Mouse (Mus musculus) stomach, embryonic 15.5 days (tissue): ENCODE measurements at regions not wholly inside any gene's neighbourhood (a gene's known extent, or its start where the extent isn't known, plus 50 kb on each side); places are given as distances from the start of the nearest gene placed in this dataset.

Experiments
- ATAC-seq: fragments of 200-750 bp; cut with Nextera tagmentation; 2 replicates; pipeline ENCODE4 v1.8.0; 2017; ENCODE audit warnings: low read depth, moderate number of reproducible peaks, moderate TSS enrichment; ENCODE audit not compliant: insufficient read depth, low FRiP score
- H3K27ac ChIP-seq: fragments of 300-500 bp; sonication (generic); 2 replicates; pipeline ENCODE4 v1.5.1; 2015; ENCODE audit warnings: mild to moderate bottlenecking, inconsistent platforms
- H3K27me3 ChIP-seq: fragments of 300-500 bp; sonication (generic); replicated peaks from 2 replicates; pipeline ENCODE4 v1.6.1; 2015; ENCODE audit warnings: inconsistent platforms
- H3K36me3 ChIP-seq: fragments of 300-500 bp; sonication (generic); 2 replicates; pipeline ENCODE4 v1.6.1; 2015; ENCODE audit warnings: inconsistent platforms
- H3K4me1 ChIP-seq: fragments of 300-500 bp; sonication (generic); 2 replicates; pipeline ENCODE4 v1.6.1; 2015; ENCODE audit warnings: inconsistent platforms
- H3K4me2 ChIP-seq: fragments of 300-500 bp; sonication (generic); 2 replicates; pipeline ENCODE4 v1.6.1; 2015; ENCODE audit warnings: mild to moderate bottlenecking, inconsistent platforms
- H3K4me3 ChIP-seq: fragments of 300-500 bp; sonication (generic); replicated peaks from 2 replicates; pipeline ENCODE4 v1.5.1; 2015; ENCODE audit warnings: inconsistent platforms
- H3K9ac ChIP-seq: fragments of 300-500 bp; sonication (generic); 2 replicates; pipeline ENCODE4 v1.6.1; 2015; ENCODE audit warnings: inconsistent platforms
- H3K9me3 ChIP-seq: fragments of 300-500 bp; sonication (generic); 2 replicates; pipeline ENCODE4 v1.6.1; 2016; ENCODE audit warnings: inconsistent platforms
- WGBS: fragments of 180-500 bp; shearing (Covaris S2); methylation state at CpG from one replicate; pipeline ENCODE4 v1.1.7; 2015; 5-methylcytosine and 5-hydroxymethylcytosine counted together

GRCm38 (mm10) chr8:11909146-11909545 is 68.9 kb downstream of the Tex29 start:
- Histone ChIP-seq H3K4me3 (no peak overlapping the region), H3K9ac (no peak overlapping the region), H3K9me3 (no peaks in the 10 kb centered on the region), H3K4me1 (no peaks in the 10 kb centered on the region), H3K27ac (no peak overlapping the region), H3K27me3 (no peaks in the 10 kb centered on the region), H3K36me3 (no peaks in the 10 kb centered on the region), H3K4me2 (no peak overlapping the region)
- no peak for ATAC-seq
- 65% methylated on average over 3 of the region's 3 CpGs for WGBS

GRCm38 (mm10) chr8:11911639-11912450 is 71.6 kb downstream of the Tex29 start:
- Histone ChIP-seq H3K27me3 (no peaks in the 10 kb centered on the region), H3K4me3 (no peak overlapping the region), H3K4me1 (peaks cover 8% of the 10 kb centered on the region; the same call in 1 of the 2 replicates), H3K9me3 (no peaks in the 10 kb centered on the region), H3K4me2 (no peak overlapping the region), H3K36me3 (no peaks in the 10 kb centered on the region), H3K9ac (no peak overlapping the region), H3K27ac (no peak overlapping the region)
- ATAC-seq = no peak
- WGBS = 61% methylated on average over 18 of the region's 18 CpGs

GRCm38 (mm10) chr8:11912451-11913128 is 72.3 kb downstream of the Tex29 start:
- WGBS = 71% methylated on average over 17 of the region's 17 CpGs
- H3K4me3 ChIP-seq = no peak overlapping the region; the same call in 1 of the 2 replicates
- H3K4me2 ChIP-seq = no peak overlapping the region
- H3K9me3 ChIP-seq = no peaks in the 10 kb centered on the region
- peaks cover 8% of the 10 kb centered on the region; the same call in 1 of the 2 replicates for H3K4me1 ChIP-seq
- no peaks in the 10 kb centered on the region for H3K27me3 ChIP-seq
- ATAC-seq = no peak
- H3K27ac ChIP-seq = no peak overlapping the region
- no peak overlapping the region for H3K9ac ChIP-seq
- no peaks in the 10 kb centered on the region for H3K36me3 ChIP-seq

GRCm38 (mm10) chr8:11913129-11913900 is 73.0 kb downstream of the Tex29 start:
- Histone ChIP-seq H3K27me3 (no peaks in the 10 kb centered on the region), H3K36me3 (no peaks in the 10 kb centered on the region), H3K9me3 (no peaks in the 10 kb centered on the region), H3K27ac (no peak overlapping the region; the same call in 1 of the 2 replicates), H3K4me1 (peaks cover 8% of the 10 kb centered on the region; the same call in 1 of the 2 replicates), H3K4me2 (no peak overlapping the region), H3K4me3 (no peak overlapping the region; the same call in 1 of the 2 replicates), H3K9ac (no peak overlapping the region)
- ATAC-seq = no peak
- WGBS = 62% methylated on average over 12 of the region's 12 CpGs

- Histone ChIP-seq H3K4me1 (peaks cover 8% of the 10 kb centered on the region; the same call in 1 of the 2 replicates), H3K27ac (no peak overlapping the region), H3K9ac (no peak overlapping the region), H3K4me2 (0 out of 2 replicates have a peak overlapping the region, but pooled peaks have one; percentile 46), H3K4me3 (no peak overlapping the region), H3K9me3 (no peaks in the 10 kb centered on the region), H3K27me3 (no peaks in the 10 kb centered on the region), H3K36me3 (no peaks in the 10 kb centered on the region)
- 57% methylated on average over 7 of the region's 7 CpGs for WGBS
- ATAC-seq = no peak
These were observed 73.9 kb downstream of the Tex29 start for GRCm38 (mm10) chr8:11914131-11914530.

GRCm38 (mm10) chr8:11914681-11915474 is 74.6 kb downstream of the Tex29 start:
- ATAC-seq = peak; percentile 70
- peak overlapping the region; percentile 46 for H3K4me2 ChIP-seq
- no peak overlapping the region for H3K9ac ChIP-seq
- H3K27ac ChIP-seq = peak overlapping the region; percentile 84
- H3K4me3 ChIP-seq = peak overlapping the region; percentile 16
- 37% methylated on average over 19 of the region's 19 CpGs for WGBS
- no peaks in the 10 kb centered on the region for H3K27me3 ChIP-seq
- no peaks in the 10 kb centered on the region for H3K9me3 ChIP-seq
- peaks cover 8% of the 10 kb centered on the region; the same call in 1 of the 2 replicates for H3K4me1 ChIP-seq
- no peaks in the 10 kb centered on the region for H3K36me3 ChIP-seq

GRCm38 (mm10) chr8:11915721-11916120 is 75.4 kb downstream of the Tex29 start:
- ATAC-seq = no peak
- no peaks in the 10 kb centered on the region for H3K9me3 ChIP-seq
- H3K9ac ChIP-seq = no peak overlapping the region
- H3K27ac ChIP-seq = peak overlapping the region; percentile 84; the same call in 1 of the 2 replicates
- H3K4me3 ChIP-seq = no peak overlapping the region
- peak overlapping the region; percentile 46; the same call in 1 of the 2 replicates for H3K4me2 ChIP-seq
- H3K36me3 ChIP-seq = no peaks in the 10 kb centered on the region
- peaks cover 8% of the 10 kb centered on the region; the same call in 1 of the 2 replicates for H3K4me1 ChIP-seq
- WGBS = 88% methylated on average over 11 of the region's 11 CpGs
- no peaks in the 10 kb centered on the region for H3K27me3 ChIP-seq

GRCm38 (mm10) chr8:11919876-11920275 is 79.6 kb downstream of the Tex29 start:
- H3K9ac ChIP-seq = no peak overlapping the region
- H3K27me3 ChIP-seq = no peaks in the 10 kb centered on the region
- H3K36me3 ChIP-seq = no peaks in the 10 kb centered on the region
- no peak overlapping the region for H3K4me3 ChIP-seq
- no peaks in the 10 kb centered on the region for H3K9me3 ChIP-seq
- no peak overlapping the region for H3K27ac ChIP-seq
- no peak for ATAC-seq
- peaks cover 8% of the 10 kb centered on the region; the same call in 1 of the 2 replicates for H3K4me1 ChIP-seq
- WGBS = 84% methylated on average over 2 of the region's 2 CpGs
- no peak overlapping the region for H3K4me2 ChIP-seq

- Histone ChIP-seq H3K4me2 (no peak overlapping the region), H3K4me3 (no peak overlapping the region), H3K9me3 (no peaks in the 10 kb centered on the region), H3K27me3 (no peaks in the 10 kb centered on the region), H3K9ac (no peak overlapping the region), H3K27ac (no peak overlapping the region), H3K4me1 (no peaks in the 10 kb centered on the region), H3K36me3 (no peaks in the 10 kb centered on the region)
- WGBS = 35% methylated on average over 7 of the region's 7 CpGs
- ATAC-seq = no peak
These were observed 82.8 kb downstream of the Tex29 start for GRCm38 (mm10) chr8:11923115-11923514.

GRCm38 (mm10) chr8:11924165-11924564 is 83.9 kb downstream of the Tex29 start:
- Histone ChIP-seq H3K9me3 (no peaks in the 10 kb centered on the region), H3K27ac (no peak overlapping the region), H3K27me3 (no peaks in the 10 kb centered on the region), H3K9ac (no peak overlapping the region), H3K4me2 (no peak overlapping the region), H3K4me1 (no peaks in the 10 kb centered on the region), H3K36me3 (no peaks in the 10 kb centered on the region), H3K4me3 (no peak overlapping the region)
- 64% methylated on average over 11 of the region's 11 CpGs for WGBS
- no peak for ATAC-seq

GRCm38 (mm10) chr8:11942892-11943332 is 102.6 kb downstream of the Tex29 start:
- ATAC-seq = peak; percentile 18; the same call in 1 of the 2 replicates
- Histone ChIP-seq H3K27me3 (no peaks in the 10 kb centered on the region), H3K4me2 (no peak overlapping the region), H3K9ac (no peak overlapping the region), H3K36me3 (no peaks in the 10 kb centered on the region), H3K9me3 (no peaks in the 10 kb centered on the region), H3K4me1 (no peaks in the 10 kb centered on the region), H3K27ac (no peak overlapping the region), H3K4me3 (no peak overlapping the region)
- 24% methylated on average over 6 of the region's 6 CpGs for WGBS
